Mouse (Mus musculus) heart, postnatal 0 days (tissue): ENCODE results near the gene Hoxc12. TPM values are rescaled to one million over a fixed set of nuclear protein-coding genes. Genes with fewer than 3 reads are reported as not detected.

Source experiments
- ATAC-seq: fragments of 200-750 bp; cut with Nextera tagmentation; 2 replicates; pipeline ENCODE4 v1.8.0; 2017; ENCODE audit warnings: low read depth, moderate number of reproducible peaks, moderate library complexity; ENCODE audit not compliant: insufficient read depth
- DNase-seq: peaks from one replicate; pipeline ENCODE4 v3.0.0-alpha.2; 2016; ENCODE audit warnings: low spot score
- H3K27ac ChIP-seq: fragments of 300-500 bp; sonication (generic); 2 replicates; pipeline ENCODE4 v1.5.1; 2014; ENCODE audit warnings: low read depth, mild to moderate bottlenecking
- H3K27me3 ChIP-seq: fragments of 300-500 bp; sonication (generic); 2 replicates; pipeline ENCODE4 v1.6.1; 2014; ENCODE audit warnings: low read length, mixed read lengths; ENCODE audit not compliant: control insufficient read depth, insufficient read depth
- H3K36me3 ChIP-seq: fragments of 300-500 bp; sonication (generic); replicated peaks from 2 replicates; pipeline ENCODE4 v1.6.1; 2014; ENCODE audit warnings: low read length, mixed read lengths; ENCODE audit not compliant: control insufficient read depth, insufficient read depth
- H3K4me1 ChIP-seq: fragments of 300-500 bp; sonication (generic); 2 replicates; pipeline ENCODE4 v1.6.1; 2014; ENCODE audit warnings: antibody characterized with exemption; ENCODE audit not compliant: control insufficient read depth, insufficient read depth
- H3K4me2 ChIP-seq: fragments of 300-500 bp; sonication (generic); 2 replicates; pipeline ENCODE4 v1.6.1; 2014; ENCODE audit warnings: low read depth, mild to moderate bottlenecking, low read length, moderate library complexity
- H3K4me3 ChIP-seq: fragments of 300-500 bp; sonication (generic); 2 replicates; pipeline ENCODE4 v1.5.1; 2014; ENCODE audit warnings: low read depth, low read length
- H3K9ac ChIP-seq: fragments of 300-500 bp; sonication (generic); replicated peaks from 2 replicates; pipeline ENCODE4 v1.6.1; 2014; ENCODE audit warnings: low read depth, low read length, mixed read lengths
- H3K9me3 ChIP-seq: fragments of 300-500 bp; sonication (generic); replicated peaks from 2 replicates; pipeline ENCODE4 v1.6.1; 2016; ENCODE audit warnings: low read length; ENCODE audit not compliant: control insufficient read depth
- CTCF ChIP-seq: IDR thresholded peaks from 2 replicates; pipeline ENCODE4 v1.5.1; 2016; ENCODE audit warnings: antibody characterized with exemption, control low read depth, low read depth
- EP300 ChIP-seq: IDR thresholded peaks from 2 replicates; pipeline ENCODE4 v1.6.1; 2016; ENCODE audit warnings: antibody characterized with exemption, low read depth
- WGBS: fragments of 180-500 bp; shearing (Covaris S2); extraction: QIAGEN DNeasy Blood & Tissue Kit; methylation state at CpG from one replicate; pipeline ENCODE4 v1.1.7; 2014; 5-methylcytosine and 5-hydroxymethylcytosine counted together
- polyA plus RNA-seq: library from polyadenylated mRNA; unstranded; fragments of >200 nt; fragmentation: Nextera tagmentation; extraction: Ambion mirVana; gene quantifications from 2 replicates; pipeline ENCODE4 v1.2.1, GENCODE M21; 2015
- total RNA-seq: library from RNA; depleted of rRNA; stranded (reverse); fragments of >200 nt; gene quantifications from 2 replicates; pipeline ENCODE4 v1.2.3, GENCODE M21; 2014; ENCODE audit warnings: low replicate concordance

Hoxc12 gene
- total and polyA plus RNA-seq, 2 experiments from 2014 or later = not detected

DNA sequence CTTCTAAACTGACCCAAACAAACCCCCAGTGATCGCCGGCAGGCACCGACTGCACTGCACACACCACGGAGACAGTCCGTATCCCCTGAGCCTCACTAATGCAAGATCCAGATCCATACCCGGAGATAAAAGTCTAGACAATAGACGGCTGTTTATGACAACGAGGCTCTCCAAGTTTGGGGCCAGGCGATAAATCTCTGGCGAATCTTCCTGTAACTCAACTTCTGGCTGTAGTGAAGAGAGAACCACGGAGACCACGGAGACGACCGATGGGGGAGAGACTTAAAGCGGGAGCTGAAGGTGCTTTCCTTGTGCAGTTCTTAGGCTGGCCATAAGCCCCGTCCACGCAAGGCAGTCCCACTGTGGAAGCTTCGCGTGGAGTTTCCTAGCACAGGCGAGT is 13.1 kb downstream of the Hoxc12 start:
- no peak for TF ChIP-seq CTCF
- TF ChIP-seq EP300 = no peak
- Histone ChIP-seq H3K27me3 (peaks cover 100% of the 10 kb centered on the region), H3K9me3 (no peaks in the 10 kb centered on the region), H3K9ac (no peak overlapping the region), H3K4me2 (no peak overlapping the region), H3K36me3 (no peaks in the 10 kb centered on the region), H3K4me1 (no peaks in the 10 kb centered on the region), H3K27ac (no peak overlapping the region), H3K4me3 (no peak overlapping the region)
- WGBS = 2% methylated on average over 20 of the region's 20 CpGs
- no peak for ATAC-seq
- DNase-seq = no peak

- no peak overlapping the region for H3K27ac ChIP-seq
- H3K9ac ChIP-seq = no peak overlapping the region
- ATAC-seq (no peak), DNase-seq (no peak)
- no peaks in the 10 kb centered on the region for H3K4me1 ChIP-seq
- H3K4me2 ChIP-seq = no peak overlapping the region
- H3K9me3 ChIP-seq = no peaks in the 10 kb centered on the region
- H3K27me3 ChIP-seq = peaks cover 99% of the 10 kb centered on the region
- H3K36me3 ChIP-seq = no peaks in the 10 kb centered on the region
- WGBS = 12% methylated on average over 2 of the region's 2 CpGs
- H3K4me3 ChIP-seq = no peak overlapping the region
- TF ChIP-seq CTCF = no peak
- TF ChIP-seq EP300 = no peak
Observed at GRCm38 (mm10) chr15:102950877-102951276, 14.3 kb downstream of the Hoxc12 start.

DNA sequence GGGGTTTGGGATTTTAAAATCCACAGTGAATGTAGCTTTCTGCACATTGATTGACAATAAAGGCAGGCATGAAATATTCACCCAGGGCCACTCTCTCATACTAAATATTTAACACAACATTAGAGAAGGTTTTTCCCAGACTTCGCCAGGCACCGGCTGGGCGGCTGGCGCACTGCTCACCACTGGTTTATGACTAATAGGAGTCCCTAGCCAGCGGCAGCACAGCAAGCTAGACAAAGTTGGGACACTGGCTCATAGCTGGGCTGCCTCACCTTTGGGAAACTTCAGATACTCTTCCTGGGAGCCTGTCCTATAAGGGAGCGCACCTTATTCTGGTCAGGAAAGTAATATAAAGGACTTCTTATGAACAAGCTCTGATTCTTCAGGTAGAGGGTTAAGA is 17.0 kb downstream of the Hoxc12 start:
- 15% methylated on average over 6 of the region's 6 CpGs for WGBS
- H3K36me3 ChIP-seq = no peaks in the 10 kb centered on the region
- H3K27ac ChIP-seq = no peak overlapping the region
- DNase-seq = no peak
- no peaks in the 10 kb centered on the region for H3K9me3 ChIP-seq
- H3K4me3 ChIP-seq = no peak overlapping the region
- no peak overlapping the region for H3K4me2 ChIP-seq
- H3K4me1 ChIP-seq = no peaks in the 10 kb centered on the region
- no peak for ATAC-seq
- TF ChIP-seq CTCF (no peak), EP300 (no peak)
- peaks cover 99% of the 10 kb centered on the region for H3K27me3 ChIP-seq
- no peak overlapping the region for H3K9ac ChIP-seq

- DNase-seq (no peak), ATAC-seq (no peak)
- Histone ChIP-seq H3K9me3 (no peaks in the 10 kb centered on the region), H3K4me3 (no peak within 1 kb of the TSS), H3K9ac (no peak within 1 kb of the TSS), H3K4me2 (no peak within 1 kb of the TSS), H3K27me3 (peaks cover 98% of the 10 kb centered on the region), H3K4me1 (no peaks in the 10 kb centered on the region), H3K36me3 (no peaks in the 10 kb centered on the region), H3K27ac (no peak within 1 kb of the TSS)
- TF ChIP-seq EP300 (no peak), CTCF (no peak)
- 1% methylated on average over 55 of the region's 57 CpGs for WGBS
Observed at GRCm38 (mm10) chr15:102954192-102955006, 17.8 kb downstream of the Hoxc12 start, which contains the start of gene Hoxc11. Gene Hoxc11, plus strand, starts transcription at chr15:102954427.

- Histone ChIP-seq H3K4me2 (no peak overlapping the region), H3K27ac (no peak overlapping the region), H3K9me3 (no peaks in the 10 kb centered on the region), H3K27me3 (peaks cover 98% of the 10 kb centered on the region), H3K4me3 (no peak overlapping the region), H3K36me3 (no peaks in the 10 kb centered on the region), H3K4me1 (no peaks in the 10 kb centered on the region), H3K9ac (no peak overlapping the region)
- 1% methylated on average over 22 of the region's 28 CpGs for WGBS
- DNase-seq (no peak), ATAC-seq (no peak)
- TF ChIP-seq EP300 (no peak), CTCF (no peak)
Observed at GRCm38 (mm10) chr15:102955007-102955382, 18.4 kb downstream of the Hoxc12 start.
